Mouse (Mus musculus): ENCODE measurements around the gene Olfr1355. TPM values are rescaled to one million over a fixed set of nuclear protein-coding genes. Genes with fewer than 3 reads are reported as not detected.
"Not testable (repeated sequence)": the region's sequence is repeated elsewhere in the genome, so short reads cannot be mapped to it uniquely, and the experiment has no call there.

The Olfr1355 gene
- not detected in 2 replicates for polyA plus RNA-seq (2015; fragmentation: Nextera tagmentation; extraction: Ambion mirVana)

- 70% methylated on average over 2 of the region's 2 CpGs for WGBS
- no peaks in the 10 kb centered on the region for H3K36me3 ChIP-seq (ENCODE audit: control insufficient read depth, insufficient read depth)
- no peak within 1 kb of the TSS for H3K27ac ChIP-seq (ENCODE audit: low read length)
These were observed at the start of gene Olfr1355 for GRCm38 (mm10) chr10:78875240-78875639. Olfr1355 (plus strand) TSS chr10:78875540.

GRCm38 (mm10) chr10:78840456-78840855 is 34.9 kb upstream of the Olfr1355 start:
- 92% methylated on average over 12 of the region's 12 CpGs for WGBS
- not testable (repeated sequence) for H3K27ac ChIP-seq (ENCODE audit: low read length); H3K9me3 ChIP-seq (ENCODE audit: control insufficient read depth, low read length); H3K9ac ChIP-seq (replicated peaks; ENCODE audit: low read depth, low read length); H3K4me2 ChIP-seq (ENCODE audit: low read length); ATAC-seq; H3K4me1 ChIP-seq (replicated peaks; ENCODE audit: control insufficient read depth, insufficient read depth, low read length); H3K27me3 ChIP-seq (replicated peaks; ENCODE audit: control insufficient read depth, insufficient read depth, low read length); H3K36me3 ChIP-seq (ENCODE audit: control insufficient read depth, insufficient read depth); H3K4me3 ChIP-seq (replicated peaks; ENCODE audit: low read length)

More at GRCm38 (mm10) chr10:78875240-78875639, at the start of gene Olfr1355:
- H3K4me3 ChIP-seq (replicated peaks; ENCODE audit: low read length): no peak within 1 kb of the TSS
- H3K27me3 ChIP-seq (replicated peaks; ENCODE audit: control insufficient read depth, insufficient read depth, low read length): no peaks in the 10 kb centered on the region
- H3K4me2 ChIP-seq (ENCODE audit: low read length): no peak within 1 kb of the TSS
- ATAC-seq: no peak
- peaks cover 3% of the 10 kb centered on the region; the same call in 1 of the 2 replicates for H3K9me3 ChIP-seq (ENCODE audit: control insufficient read depth, low read length)
- H3K9ac ChIP-seq (replicated peaks; ENCODE audit: low read depth, low read length): no peak within 1 kb of the TSS
- H3K4me1 ChIP-seq (replicated peaks; ENCODE audit: control insufficient read depth, insufficient read depth, low read length): no peaks in the 10 kb centered on the region

- Histone ChIP-seq H3K4me3 (replicated peaks; ENCODE audit: low read length) (no peak within 1 kb of the TSS), H3K36me3 (ENCODE audit: control insufficient read depth, insufficient read depth) (no peaks in the 10 kb centered on the region), H3K9ac (replicated peaks; ENCODE audit: low read depth, low read length) (no peak within 1 kb of the TSS), H3K4me1 (replicated peaks; ENCODE audit: control insufficient read depth, insufficient read depth, low read length) (no peaks in the 10 kb centered on the region), H3K27me3 (replicated peaks; ENCODE audit: control insufficient read depth, insufficient read depth, low read length) (no peaks in the 10 kb centered on the region), H3K9me3 (ENCODE audit: control insufficient read depth, low read length) (no peaks in the 10 kb centered on the region), H3K27ac (ENCODE audit: low read length) (no peak within 1 kb of the TSS), H3K4me2 (ENCODE audit: low read length) (no peak within 1 kb of the TSS)
- 86% methylated on average over 2 of the region's 2 CpGs for WGBS
- no peak for ATAC-seq
These were observed 23.3 kb upstream of the Olfr1355 start, which contains the start of gene Olfr1356 for GRCm38 (mm10) chr10:78852066-78852465. Olfr1356 (minus strand) TSS chr10:78852166.

- not testable (repeated sequence) for H3K4me3 ChIP-seq (replicated peaks; ENCODE audit: low read length); H3K27ac ChIP-seq (ENCODE audit: low read length); H3K4me2 ChIP-seq (ENCODE audit: low read length); H3K36me3 ChIP-seq (ENCODE audit: control insufficient read depth, insufficient read depth); H3K27me3 ChIP-seq (replicated peaks; ENCODE audit: control insufficient read depth, insufficient read depth, low read length); H3K9me3 ChIP-seq (ENCODE audit: control insufficient read depth, low read length); ATAC-seq; H3K4me1 ChIP-seq (replicated peaks; ENCODE audit: control insufficient read depth, insufficient read depth, low read length); H3K9ac ChIP-seq (replicated peaks; ENCODE audit: low read depth, low read length)
- WGBS: 82% methylated on average over 1 of the region's 1 CpGs
These were observed 37.5 kb downstream of the Olfr1355 start, which contains the start of gene Olfr1354 for GRCm38 (mm10) chr10:78912871-78913270. Olfr1354 (plus strand) TSS chr10:78913171.

Other genes with a start within 250 kb of the Olfr1355 start
- 0.11 TPM in 1 of 2 replicates, not detected in the other for gene Casp14, start 157.2 kb upstream of the Olfr1355 start, polyA plus RNA-seq (2015; fragmentation: Nextera tagmentation; extraction: Ambion mirVana)
- gene Ccdc105, start 122.5 kb upstream of the Olfr1355 start, polyA plus RNA-seq (2015; fragmentation: Nextera tagmentation; extraction: Ambion mirVana): 0.39 and 0.41 TPM in 2 replicates
- 5.4 and 7.4 TPM in 2 replicates for gene Slc1a6, start 95.0 kb upstream of the Olfr1355 start, polyA plus RNA-seq (2015; fragmentation: Nextera tagmentation; extraction: Ambion mirVana)
- not detected in 2 replicates for gene Olfr1356, start 23.4 kb upstream of the Olfr1355 start, polyA plus RNA-seq (2015; fragmentation: Nextera tagmentation; extraction: Ambion mirVana)
- gene Olfr1354, start 37.6 kb downstream of the Olfr1355 start, polyA plus RNA-seq (2015; fragmentation: Nextera tagmentation; extraction: Ambion mirVana): not detected in 2 replicates
- not detected in 2 replicates for gene Olfr8, start 75.1 kb downstream of the Olfr1355 start, polyA plus RNA-seq (2015; fragmentation: Nextera tagmentation; extraction: Ambion mirVana)
- not detected in 2 replicates for gene Olfr1353, start 87.8 kb downstream of the Olfr1355 start, polyA plus RNA-seq (2015; fragmentation: Nextera tagmentation; extraction: Ambion mirVana)
- gene Olfr1352, start 105.5 kb downstream of the Olfr1355 start, polyA plus RNA-seq (2015; fragmentation: Nextera tagmentation; extraction: Ambion mirVana): not detected in 2 replicates
- gene Olfr1351, start 136.9 kb downstream of the Olfr1355 start, polyA plus RNA-seq (2015; fragmentation: Nextera tagmentation; extraction: Ambion mirVana): not detected in 2 replicates
- gene Olfr57, start 153.2 kb downstream of the Olfr1355 start, polyA plus RNA-seq (2015; fragmentation: Nextera tagmentation; extraction: Ambion mirVana): 0.15 and 0.65 TPM in 2 replicates
- gene 2610008E11Rik, start 222.1 kb downstream of the Olfr1355 start, polyA plus RNA-seq (2015; fragmentation: Nextera tagmentation; extraction: Ambion mirVana): 59.6 and 65.9 TPM in 2 replicates

Data from forebrain, embryonic 16.5 days (tissue).